Mouse (Mus musculus) stomach, embryonic 15.5 days (tissue): ENCODE measurements around the gene Mettl8. TPM values are rescaled to one million over a fixed set of nuclear protein-coding genes. Genes with fewer than 3 reads are reported as not detected.

Source experiments
- ATAC-seq: fragments of 200-750 bp; cut with Nextera tagmentation; 2 replicates; pipeline ENCODE4 v1.8.0; 2017; ENCODE audit warnings: low read depth, moderate number of reproducible peaks, moderate TSS enrichment; ENCODE audit not compliant: insufficient read depth, low FRiP score
- H3K27ac ChIP-seq: fragments of 300-500 bp; sonication (generic); 2 replicates; pipeline ENCODE4 v1.5.1; 2015; ENCODE audit warnings: mild to moderate bottlenecking, inconsistent platforms
- H3K27me3 ChIP-seq: fragments of 300-500 bp; sonication (generic); replicated peaks from 2 replicates; pipeline ENCODE4 v1.6.1; 2015; ENCODE audit warnings: inconsistent platforms
- H3K36me3 ChIP-seq: fragments of 300-500 bp; sonication (generic); 2 replicates; pipeline ENCODE4 v1.6.1; 2015; ENCODE audit warnings: inconsistent platforms
- H3K4me1 ChIP-seq: fragments of 300-500 bp; sonication (generic); 2 replicates; pipeline ENCODE4 v1.6.1; 2015; ENCODE audit warnings: inconsistent platforms
- H3K4me2 ChIP-seq: fragments of 300-500 bp; sonication (generic); 2 replicates; pipeline ENCODE4 v1.6.1; 2015; ENCODE audit warnings: mild to moderate bottlenecking, inconsistent platforms
- H3K4me3 ChIP-seq: fragments of 300-500 bp; sonication (generic); replicated peaks from 2 replicates; pipeline ENCODE4 v1.5.1; 2015; ENCODE audit warnings: inconsistent platforms
- H3K9ac ChIP-seq: fragments of 300-500 bp; sonication (generic); 2 replicates; pipeline ENCODE4 v1.6.1; 2015; ENCODE audit warnings: inconsistent platforms
- H3K9me3 ChIP-seq: fragments of 300-500 bp; sonication (generic); 2 replicates; pipeline ENCODE4 v1.6.1; 2016; ENCODE audit warnings: inconsistent platforms
- WGBS: fragments of 180-500 bp; shearing (Covaris S2); methylation state at CpG from one replicate; pipeline ENCODE4 v1.1.7; 2015; 5-methylcytosine and 5-hydroxymethylcytosine counted together
- polyA plus RNA-seq: library from polyadenylated mRNA; unstranded; fragments of >200 nt; fragmentation: Nextera tagmentation; extraction: Ambion mirVana; gene quantifications from 2 replicates; pipeline ENCODE4 v1.2.1, GENCODE M21; 2015

The Mettl8 gene
- polyA plus RNA-seq, 1 experiment from 2014 or later: 16.7 TPM

DNA sequence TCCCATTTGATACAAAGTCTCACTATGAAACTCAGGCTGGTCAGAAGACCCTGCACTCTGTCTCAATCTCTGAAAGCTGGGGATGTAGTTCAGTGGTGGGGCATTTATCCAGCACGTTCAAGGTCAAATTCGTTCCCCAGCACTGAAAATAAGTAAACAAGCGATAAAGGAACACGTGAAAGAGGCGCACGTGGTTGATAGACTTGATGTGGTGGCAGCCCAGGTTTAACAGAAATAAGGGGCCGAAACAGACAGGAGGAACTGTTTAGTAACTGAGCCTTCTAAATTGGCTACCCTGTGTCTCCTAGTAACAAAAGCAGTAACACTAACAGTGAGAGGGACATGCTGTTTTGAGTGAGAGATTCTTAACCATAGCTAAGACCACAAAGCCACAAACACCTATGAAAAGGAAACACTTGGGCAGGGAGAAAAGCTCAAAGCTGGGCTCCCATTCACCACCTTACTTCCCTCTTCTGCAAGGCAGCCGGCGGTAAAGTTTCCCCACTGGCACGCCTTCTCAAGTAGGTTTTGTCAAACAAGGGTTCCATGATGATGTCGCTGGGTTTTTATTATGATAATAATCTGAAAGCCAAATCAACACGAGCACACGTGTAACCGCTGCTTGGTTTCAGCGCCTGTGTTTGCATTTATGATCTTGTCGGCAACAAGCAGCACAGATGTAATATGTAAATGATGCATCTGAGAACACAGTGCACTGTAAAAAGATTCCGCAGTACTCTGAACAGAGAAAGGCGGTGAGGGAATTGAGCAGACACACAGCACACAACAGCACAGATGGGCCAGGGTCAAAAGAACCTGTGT is 23.2 kb downstream of the Mettl8 start:
- no peak overlapping the region for H3K4me2 ChIP-seq
- H3K9me3 ChIP-seq: no peaks in the 10 kb centered on the region
- H3K27me3 ChIP-seq: no peaks in the 10 kb centered on the region
- H3K4me1 ChIP-seq: no peaks in the 10 kb centered on the region
- H3K36me3 ChIP-seq: no peaks in the 10 kb centered on the region
- H3K9ac ChIP-seq: no peak overlapping the region
- no peak overlapping the region for H3K27ac ChIP-seq
- no peak for ATAC-seq
- no peak overlapping the region for H3K4me3 ChIP-seq
- 67% methylated on average over 18 of the region's 18 CpGs for WGBS

DNA sequence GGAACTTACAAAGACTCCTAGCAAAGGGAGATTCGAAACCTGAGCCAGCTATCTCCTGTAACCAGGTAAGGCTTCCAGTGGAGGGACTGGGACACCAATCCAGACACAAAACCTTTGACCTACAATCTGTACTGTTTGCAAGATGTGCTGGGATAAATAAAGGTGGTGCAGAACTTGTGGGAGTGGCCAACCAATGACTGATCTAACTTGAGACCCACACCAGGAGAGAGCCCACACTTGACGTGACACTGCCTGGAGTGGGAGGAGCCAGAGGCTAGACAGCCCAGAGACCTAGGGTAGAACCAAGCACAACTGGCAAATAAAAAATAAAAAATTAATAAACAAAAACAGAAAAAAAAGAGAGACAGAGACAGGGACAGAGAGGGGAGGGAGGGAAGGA is 24.7 kb downstream of the Mettl8 start:
- no peaks in the 10 kb centered on the region for H3K36me3 ChIP-seq
- 80% methylated on average over 2 of the region's 2 CpGs for WGBS
- no peak overlapping the region for H3K9ac ChIP-seq
- no peak for ATAC-seq
- H3K4me3 ChIP-seq: no peak overlapping the region
- H3K27me3 ChIP-seq: no peaks in the 10 kb centered on the region
- H3K27ac ChIP-seq: no peak overlapping the region
- H3K4me1 ChIP-seq: no peaks in the 10 kb centered on the region
- H3K9me3 ChIP-seq: no peaks in the 10 kb centered on the region
- H3K4me2 ChIP-seq: no peak overlapping the region

GRCm38 (mm10) chr2:71027631-71028030 is 27.8 kb downstream of the Mettl8 start:
- no peak overlapping the region for H3K27ac ChIP-seq
- no peak for ATAC-seq
- 97% methylated on average over 9 of the region's 9 CpGs for WGBS

GRCm38 (mm10) chr2:71026787-71027186 is 28.6 kb downstream of the Mettl8 start:
- Histone ChIP-seq H3K9ac (no peak overlapping the region), H3K9me3 (no peaks in the 10 kb centered on the region), H3K27me3 (no peaks in the 10 kb centered on the region), H3K4me2 (no peak overlapping the region), H3K36me3 (no peaks in the 10 kb centered on the region), H3K4me3 (no peak overlapping the region), H3K4me1 (no peaks in the 10 kb centered on the region), H3K27ac (no peak overlapping the region)
- 49% methylated on average over 5 of the region's 5 CpGs for WGBS
- peak; percentile 43; the same call in 1 of the 2 replicates for ATAC-seq

More at GRCm38 (mm10) chr2:71027631-71028030, 27.8 kb downstream of the Mettl8 start:
- no peaks in the 10 kb centered on the region for H3K4me1 ChIP-seq
- no peak overlapping the region for H3K4me2 ChIP-seq
- no peak overlapping the region for H3K4me3 ChIP-seq
- no peaks in the 10 kb centered on the region for H3K9me3 ChIP-seq
- H3K36me3 ChIP-seq: no peaks in the 10 kb centered on the region
- H3K9ac ChIP-seq: no peak overlapping the region
- H3K27me3 ChIP-seq: no peaks in the 10 kb centered on the region

GRCm38 (mm10) chr2:71025576-71026315 is 29.6 kb downstream of the Mettl8 start:
- Histone ChIP-seq H3K9ac (no peak overlapping the region), H3K9me3 (no peaks in the 10 kb centered on the region), H3K27me3 (no peaks in the 10 kb centered on the region), H3K4me3 (no peak overlapping the region), H3K4me1 (no peaks in the 10 kb centered on the region), H3K4me2 (no peak overlapping the region), H3K27ac (no peak overlapping the region), H3K36me3 (no peaks in the 10 kb centered on the region)
- no peak for ATAC-seq
- 41% methylated on average over 12 of the region's 12 CpGs for whole genome bisulfite sequencing

DNA sequence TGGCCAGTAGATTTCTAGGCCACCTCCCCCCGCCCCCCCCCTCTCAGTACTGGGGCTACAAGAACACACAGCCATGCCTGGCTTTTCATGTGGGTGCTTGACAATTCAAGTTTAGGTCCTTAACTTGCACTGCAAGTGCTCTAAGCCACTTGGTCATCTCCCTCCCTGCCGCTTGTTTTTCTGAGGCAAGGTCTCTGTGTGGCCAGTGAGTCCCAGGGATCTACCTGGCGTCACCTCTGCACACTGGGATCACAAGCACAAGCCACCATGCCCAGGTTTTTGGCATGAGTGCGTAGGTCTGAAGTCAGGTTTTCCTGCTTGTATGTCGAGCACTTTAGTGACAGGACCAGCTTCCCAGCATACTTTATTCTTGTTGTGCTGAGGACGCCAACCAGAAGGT is 31.4 kb downstream of the Mettl8 start:
- 89% methylated on average over 6 of the region's 6 CpGs for WGBS
- H3K27ac ChIP-seq: no peak overlapping the region
- no peak for ATAC-seq
- no peaks in the 10 kb centered on the region for H3K27me3 ChIP-seq
- no peak overlapping the region for H3K9ac ChIP-seq
- H3K9me3 ChIP-seq: no peaks in the 10 kb centered on the region
- H3K4me1 ChIP-seq: no peaks in the 10 kb centered on the region
- H3K4me3 ChIP-seq: no peak overlapping the region
- H3K36me3 ChIP-seq: no peaks in the 10 kb centered on the region
- no peak overlapping the region for H3K4me2 ChIP-seq

DNA sequence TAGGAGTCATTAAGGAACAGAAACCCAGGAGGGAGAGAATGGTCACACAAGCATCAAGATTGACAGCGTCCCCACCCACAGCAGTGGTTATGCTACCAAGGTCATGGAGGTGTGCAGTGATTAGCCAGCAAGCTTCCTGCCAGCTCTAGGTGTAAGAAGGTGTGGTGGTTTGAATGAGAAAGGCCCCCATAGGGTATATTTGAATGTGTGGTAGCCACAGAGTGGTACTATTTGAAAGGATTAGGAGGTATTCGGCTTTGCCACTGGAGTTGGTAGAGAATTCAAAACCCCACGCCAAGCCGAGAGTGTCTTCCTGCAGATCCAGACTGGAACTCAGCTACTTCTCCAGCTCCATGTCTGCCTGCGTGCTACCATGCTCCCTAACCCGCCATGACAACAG is 32.4 kb downstream of the Mettl8 start:
- WGBS: 91% methylated on average over 6 of the region's 6 CpGs
- H3K4me1 ChIP-seq: no peaks in the 10 kb centered on the region
- H3K36me3 ChIP-seq: no peaks in the 10 kb centered on the region
- H3K4me3 ChIP-seq: no peak overlapping the region
- no peak overlapping the region for H3K4me2 ChIP-seq
- no peak overlapping the region for H3K9ac ChIP-seq
- H3K27me3 ChIP-seq: no peaks in the 10 kb centered on the region
- ATAC-seq: no peak
- no peak overlapping the region for H3K27ac ChIP-seq
- no peaks in the 10 kb centered on the region for H3K9me3 ChIP-seq

GRCm38 (mm10) chr2:71020674-71021073 is 34.7 kb downstream of the Mettl8 start:
- Histone ChIP-seq H3K9me3 (no peaks in the 10 kb centered on the region), H3K4me1 (no peaks in the 10 kb centered on the region), H3K9ac (no peak overlapping the region), H3K36me3 (no peaks in the 10 kb centered on the region), H3K27me3 (no peaks in the 10 kb centered on the region), H3K4me2 (no peak overlapping the region), H3K27ac (no peak overlapping the region), H3K4me3 (no peak overlapping the region)
- no peak for ATAC-seq
- WGBS: 69% methylated on average over 8 of the region's 8 CpGs

GRCm38 (mm10) chr2:71019704-71020375 is 35.5 kb downstream of the Mettl8 start:
- Histone ChIP-seq H3K36me3 (no peaks in the 10 kb centered on the region), H3K4me1 (no peaks in the 10 kb centered on the region), H3K27ac (no peak overlapping the region), H3K4me2 (no peak overlapping the region), H3K4me3 (no peak overlapping the region), H3K9ac (no peak overlapping the region), H3K27me3 (no peaks in the 10 kb centered on the region), H3K9me3 (no peaks in the 10 kb centered on the region)
- WGBS: 71% methylated on average over 8 of the region's 8 CpGs
- no peak for ATAC-seq

GRCm38 (mm10) chr2:71019277-71019676 is 36.1 kb downstream of the Mettl8 start:
- no peaks in the 10 kb centered on the region for H3K36me3 ChIP-seq
- no peak overlapping the region for H3K9ac ChIP-seq
- H3K4me2 ChIP-seq: no peak overlapping the region
- H3K4me3 ChIP-seq: no peak overlapping the region
- no peaks in the 10 kb centered on the region for H3K9me3 ChIP-seq
- 81% methylated on average over 9 of the region's 9 CpGs for WGBS
- no peak for ATAC-seq
- H3K27me3 ChIP-seq: no peaks in the 10 kb centered on the region
- no peak overlapping the region for H3K27ac ChIP-seq
- no peaks in the 10 kb centered on the region for H3K4me1 ChIP-seq

DNA sequence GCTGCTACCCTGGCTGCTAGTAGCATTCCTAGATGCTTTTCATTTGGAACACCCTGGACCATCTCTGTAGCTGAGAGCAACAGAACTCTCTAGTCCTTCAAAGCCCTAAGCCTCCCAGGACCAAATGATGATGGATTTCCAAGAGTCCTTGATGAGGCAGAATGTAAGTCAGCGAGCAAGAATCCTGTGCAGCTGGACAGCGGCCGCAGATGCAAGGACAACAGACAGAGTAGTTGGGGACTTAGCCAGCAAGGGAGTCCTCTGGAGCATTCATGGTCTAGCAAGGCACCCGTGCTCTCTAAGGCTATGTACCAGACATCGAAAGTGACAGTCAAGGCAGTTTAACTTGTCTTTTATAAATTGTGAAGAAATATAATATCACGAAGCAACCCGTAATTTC is 41.9 kb downstream of the Mettl8 start:
- Histone ChIP-seq H3K36me3 (no peaks in the 10 kb centered on the region), H3K4me2 (no peak overlapping the region), H3K27ac (no peak overlapping the region), H3K4me3 (no peak overlapping the region), H3K9ac (no peak overlapping the region), H3K4me1 (no peaks in the 10 kb centered on the region), H3K27me3 (no peaks in the 10 kb centered on the region), H3K9me3 (no peaks in the 10 kb centered on the region)
- 89% methylated on average over 7 of the region's 7 CpGs for WGBS
- ATAC-seq: no peak

- Histone ChIP-seq H3K27me3 (no peaks in the 10 kb centered on the region), H3K4me2 (no peak overlapping the region), H3K4me1 (no peaks in the 10 kb centered on the region), H3K4me3 (no peak overlapping the region), H3K9ac (no peak overlapping the region), H3K27ac (no peak overlapping the region), H3K36me3 (no peaks in the 10 kb centered on the region), H3K9me3 (no peaks in the 10 kb centered on the region)
- 93% methylated on average over 1 of the region's 1 CpGs for WGBS
- no peak for ATAC-seq
Observed at GRCm38 (mm10) chr2:71011816-71012215, 43.6 kb downstream of the Mettl8 start.
